Mouse (Mus musculus) embryo, embryonic 11 days (tissue): Measurements from ENCODE around the gene Tet1.

Source experiments
- DNase-seq: peaks from one replicate; pipeline ENCODE4 v3.0.0-alpha.2; 2015

The Tet1 gene

DNA sequence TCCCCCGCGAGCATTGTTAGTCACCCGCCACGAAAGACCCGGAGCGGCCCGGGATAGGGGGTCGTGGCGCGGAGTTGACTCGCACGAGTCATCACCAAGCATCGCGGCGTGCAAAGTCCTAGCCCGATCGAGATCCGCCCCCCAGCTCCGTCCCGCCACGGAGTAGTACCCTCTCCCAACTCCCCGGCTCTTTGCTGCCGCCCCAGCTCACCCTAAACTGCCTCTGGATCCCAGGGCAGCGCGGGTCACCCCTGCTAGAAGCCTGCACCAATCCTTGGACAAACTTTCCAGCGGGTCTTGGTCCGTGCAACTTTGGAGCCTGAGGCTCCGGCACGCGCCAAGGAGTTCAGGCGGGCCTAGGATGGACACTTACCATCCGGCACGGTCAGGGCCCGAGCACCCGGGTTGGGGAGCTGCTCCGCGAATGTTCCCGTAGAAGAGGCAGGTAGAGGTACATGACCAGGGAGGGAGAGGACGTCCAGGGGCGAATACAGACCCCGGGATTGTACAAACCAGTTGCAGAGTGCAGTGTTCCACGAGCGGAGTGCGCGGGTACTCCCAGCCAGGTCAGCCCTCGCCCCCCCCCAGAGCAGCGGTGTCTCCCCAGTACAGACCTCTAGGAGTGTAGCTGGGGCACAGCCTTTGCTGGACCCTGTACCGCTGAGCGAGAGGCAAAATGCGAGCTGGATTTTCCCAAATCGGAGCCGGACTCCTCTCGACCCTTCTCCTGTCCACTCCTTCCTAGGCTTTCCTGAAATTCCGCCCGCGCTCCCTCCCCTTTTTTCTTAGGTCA, 21.8 kb downstream of the Tet1 start:
- DNase-seq: peak; percentile 86

- peak; percentile 77 for DNase-seq
Measured at GRCm38 (mm10) chr10:62885969-62886798, 22.6 kb downstream of the Tet1 start.

GRCm38 (mm10) chr10:62885460-62885859, 23.3 kb downstream of the Tet1 start:
- DNase-seq: no peak

GRCm38 (mm10) chr10:62884517-62884916, 24.3 kb downstream of the Tet1 start:
- DNase-seq: no peak

DNA sequence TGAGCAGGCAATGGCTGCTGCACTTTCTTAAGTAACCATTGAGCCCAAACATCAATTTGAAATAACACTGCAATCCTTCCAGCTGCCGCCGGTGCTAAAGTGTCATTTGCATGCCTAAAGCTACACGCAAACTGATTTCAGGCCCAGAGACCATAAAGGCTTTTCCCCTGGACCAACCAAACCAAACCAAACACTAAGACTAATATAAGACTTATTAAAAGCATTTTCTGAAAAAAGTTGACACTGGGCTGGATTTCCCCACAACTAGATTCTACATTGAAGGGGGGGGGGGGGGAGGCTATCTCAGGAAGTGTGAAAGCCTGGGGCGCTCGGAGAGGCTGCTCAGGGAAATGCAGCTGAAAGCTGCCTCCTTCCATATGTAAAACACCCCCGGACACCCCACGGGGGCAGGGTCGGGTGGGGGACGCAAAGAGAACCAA, 24.8 kb downstream of the Tet1 start:
- peak; percentile 61 for DNase-seq

DNA sequence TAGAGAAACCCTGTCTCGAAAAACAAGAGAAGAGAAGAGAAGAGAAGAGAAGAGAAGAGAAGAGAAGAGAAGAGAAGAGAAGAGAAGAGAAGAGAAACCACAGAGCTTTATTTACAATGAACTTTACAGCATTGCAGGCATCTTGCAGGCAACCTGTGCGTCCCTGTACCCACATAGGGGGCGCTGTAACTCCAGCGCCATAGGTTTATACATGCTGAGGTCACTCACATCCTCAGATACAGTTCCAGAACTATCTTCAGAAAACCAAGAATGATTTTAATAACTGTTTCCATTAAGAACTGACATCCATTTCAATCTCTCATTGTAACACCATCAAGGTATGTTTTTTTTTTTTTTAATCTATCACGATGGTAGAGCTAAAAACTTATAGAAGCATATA, 27.6 kb downstream of the Tet1 start:
- DNase-seq: peak; percentile 55

- no peak for DNase-seq
Measured at GRCm38 (mm10) chr10:62878056-62878455, 30.7 kb downstream of the Tet1 start.

DNA sequence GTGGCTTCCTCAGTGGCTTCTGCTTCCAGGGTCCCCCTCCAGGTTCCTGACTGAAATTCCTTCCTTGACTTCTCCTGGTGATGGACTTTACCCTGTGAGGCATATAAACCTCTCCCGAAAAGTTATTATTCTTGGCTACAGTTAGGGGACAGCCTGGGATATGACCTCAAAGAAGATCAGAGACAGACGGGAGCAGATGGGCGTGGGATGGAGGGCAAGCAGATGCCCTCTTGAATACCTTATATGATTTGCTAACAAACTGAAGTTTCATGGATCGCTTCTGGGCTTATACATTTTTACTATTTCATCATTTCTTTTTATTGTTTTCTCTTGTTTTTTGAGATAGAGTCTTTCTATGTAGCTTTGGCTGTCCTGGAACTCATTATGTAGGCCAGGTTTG, 33.2 kb downstream of the Tet1 start:
- DNase-seq: no peak

GRCm38 (mm10) chr10:62874828-62875227, 34.0 kb downstream of the Tet1 start:
- DNase-seq: no peak

DNA sequence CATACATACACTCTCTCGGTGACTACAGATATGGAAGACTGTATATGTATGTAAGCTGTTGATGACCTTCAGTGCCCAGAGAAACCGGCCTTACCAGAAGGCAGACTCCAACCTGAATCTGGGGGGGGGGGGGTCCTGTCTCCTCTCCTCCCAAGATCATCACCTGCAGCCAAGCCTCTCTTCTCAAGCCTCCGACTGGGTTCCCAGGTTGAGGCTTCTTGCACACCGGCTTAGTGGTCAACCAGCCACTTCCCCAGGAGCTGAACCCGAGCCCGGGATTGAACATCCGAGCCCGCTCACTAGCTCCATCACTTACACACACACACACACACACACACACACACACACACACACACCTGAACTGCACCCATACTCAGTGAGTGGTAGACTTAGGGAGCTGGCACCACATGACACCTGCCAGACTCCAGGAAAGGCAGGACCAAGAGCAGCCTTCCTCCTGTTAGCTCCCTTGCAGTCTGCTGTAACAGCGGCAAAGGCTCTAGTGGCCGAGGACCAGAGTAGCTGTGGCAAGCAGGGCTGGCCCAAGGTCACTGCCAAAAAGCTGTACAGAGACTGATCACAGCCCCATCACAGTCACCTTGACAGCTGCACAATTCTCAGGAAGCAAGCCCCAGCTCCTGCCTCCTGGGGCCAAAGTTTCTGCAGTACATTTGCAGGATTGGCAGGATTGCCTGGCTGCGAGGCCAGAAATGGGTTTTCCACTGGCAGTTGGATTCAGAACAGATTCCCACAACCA, 42.6 kb downstream of the Tet1 start:
- peak; percentile 45 for DNase-seq

DNA sequence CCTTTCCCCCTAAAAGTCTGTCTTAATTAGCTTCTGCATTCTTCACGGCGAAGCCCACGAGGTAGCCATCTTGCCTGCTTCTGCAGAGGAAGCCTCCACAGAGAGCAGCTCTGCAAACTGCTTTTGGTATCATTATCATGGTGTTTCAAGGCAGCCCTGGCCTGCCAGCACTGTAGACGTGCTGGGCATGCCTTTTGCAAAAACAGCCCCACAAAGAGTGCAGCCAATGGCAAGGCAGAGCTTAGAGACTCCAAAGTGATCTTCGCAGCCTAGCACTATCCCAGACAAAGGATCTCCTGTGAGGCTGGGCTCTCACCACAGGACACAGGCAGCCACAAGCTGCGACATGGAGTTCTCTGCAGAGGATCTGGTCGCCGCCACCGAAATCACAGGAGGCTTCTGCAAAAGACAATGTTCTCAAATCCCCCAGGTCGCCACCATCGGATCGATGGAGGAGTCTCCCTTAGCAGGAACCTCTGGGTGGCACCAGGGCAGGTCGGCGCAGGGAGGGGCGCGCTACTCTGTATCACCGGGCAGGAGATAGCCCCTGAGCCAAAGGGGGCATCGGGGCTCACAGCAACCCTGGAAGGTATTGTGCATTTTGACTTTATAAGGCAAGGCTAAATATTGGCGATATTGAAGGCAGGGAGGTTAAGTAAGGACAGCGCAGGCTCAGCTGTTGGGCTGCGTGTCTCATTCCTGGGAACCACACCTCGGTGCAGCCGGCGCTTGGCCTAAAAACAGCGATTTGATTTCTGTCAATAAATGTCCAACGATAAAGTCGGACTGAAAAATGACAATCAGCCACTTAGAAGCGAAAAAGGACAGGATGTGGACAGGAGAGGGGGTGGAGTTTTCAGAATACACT, 43.4 kb downstream of the Tet1 start:
- DNase-seq: peak; percentile 91

- DNase-seq: no peak
Measured at GRCm38 (mm10) chr10:62863563-62863962, 45.2 kb downstream of the Tet1 start.

DNA sequence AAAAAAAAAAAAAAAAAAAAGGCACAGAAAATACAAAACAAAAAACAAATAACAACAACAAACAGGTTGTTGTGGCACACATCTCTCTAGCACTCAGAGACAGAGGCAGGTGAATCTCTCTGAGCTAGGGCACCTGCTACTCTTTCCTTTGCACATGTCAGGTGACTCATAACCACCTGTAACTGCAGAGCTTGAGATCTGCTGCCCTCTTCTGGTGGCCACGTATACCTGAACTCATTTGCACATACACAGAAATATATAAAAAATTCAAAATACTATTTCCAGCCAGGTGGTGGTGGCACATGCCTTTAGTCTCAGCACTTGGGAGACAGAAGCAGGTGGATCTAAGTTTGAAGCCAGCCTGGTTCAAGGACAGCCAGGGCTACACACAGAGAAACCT, 46.4 kb downstream of the Tet1 start:
- DNase-seq: no peak

DNA sequence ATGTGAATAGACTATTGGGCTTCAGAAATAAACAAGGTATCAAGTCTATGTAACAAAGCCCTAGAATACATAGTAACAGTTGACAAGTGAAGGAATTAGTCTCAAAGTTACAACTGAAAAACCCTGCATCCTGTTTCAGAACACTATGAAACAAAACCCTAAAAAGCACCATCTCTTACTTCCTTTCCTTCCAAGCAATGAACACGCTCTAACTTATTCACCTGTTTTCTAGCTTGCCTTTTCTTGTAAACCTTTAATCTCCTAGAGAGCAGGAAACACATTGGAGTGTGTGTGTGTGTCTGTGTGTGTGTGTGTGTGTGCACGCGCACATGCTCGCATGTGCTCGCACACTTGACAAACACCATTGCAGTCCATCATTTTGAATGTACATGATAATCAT, 49.8 kb downstream of the Tet1 start:
- no peak for DNase-seq

- DNase-seq: no peak
Measured at GRCm38 (mm10) chr10:62856690-62857290, 52.0 kb downstream of the Tet1 start.

DNA sequence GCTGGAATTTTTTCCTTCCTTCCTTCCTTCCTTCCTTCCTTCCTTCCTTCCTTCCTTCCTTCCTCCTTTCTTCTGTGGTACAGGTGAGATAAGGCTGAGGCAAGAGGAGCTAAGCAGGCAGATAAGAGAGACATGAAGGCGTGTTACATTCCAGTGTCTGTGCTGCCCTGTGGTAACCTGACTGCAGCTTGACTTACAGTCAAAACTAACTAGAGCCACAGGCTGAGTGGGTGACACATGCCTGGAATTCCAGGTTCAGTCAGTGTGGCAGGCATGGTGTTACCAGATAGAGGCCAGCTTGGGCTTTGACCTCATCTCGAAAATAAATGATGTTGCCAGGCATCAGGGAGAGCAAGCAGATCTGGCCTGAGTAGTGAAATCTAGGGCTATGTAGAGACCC, 53.8 kb downstream of the Tet1 start:
- no peak for DNase-seq

GRCm38 (mm10) chr10:62854581-62854980, 54.2 kb downstream of the Tet1 start:
- no peak for DNase-seq

- no peak for DNase-seq
Measured at GRCm38 (mm10) chr10:62851578-62851977, 57.2 kb downstream of the Tet1 start.

DNA sequence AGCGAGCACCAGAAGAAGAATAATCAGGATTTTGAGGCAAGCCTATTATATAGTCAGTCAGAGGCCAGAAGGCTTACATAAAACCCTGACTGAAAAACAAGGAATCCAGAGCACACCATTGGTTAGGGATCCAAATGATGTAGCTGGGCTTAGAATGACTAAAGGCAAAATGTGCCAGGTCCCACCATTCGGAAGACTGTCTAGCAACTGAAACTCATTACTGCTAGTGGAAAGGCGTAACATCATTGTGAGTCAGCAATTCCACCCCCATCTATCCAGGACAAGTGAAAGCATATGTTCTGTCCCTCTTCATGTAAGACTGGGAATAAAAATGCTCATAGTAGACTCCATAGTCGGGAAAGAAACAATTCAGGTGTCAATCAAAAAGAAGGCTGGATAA, 57.8 kb downstream of the Tet1 start:
- no peak for DNase-seq

- no peak for DNase-seq
Measured at GRCm38 (mm10) chr10:62848783-62849182, 60.0 kb downstream of the Tet1 start.

DNA sequence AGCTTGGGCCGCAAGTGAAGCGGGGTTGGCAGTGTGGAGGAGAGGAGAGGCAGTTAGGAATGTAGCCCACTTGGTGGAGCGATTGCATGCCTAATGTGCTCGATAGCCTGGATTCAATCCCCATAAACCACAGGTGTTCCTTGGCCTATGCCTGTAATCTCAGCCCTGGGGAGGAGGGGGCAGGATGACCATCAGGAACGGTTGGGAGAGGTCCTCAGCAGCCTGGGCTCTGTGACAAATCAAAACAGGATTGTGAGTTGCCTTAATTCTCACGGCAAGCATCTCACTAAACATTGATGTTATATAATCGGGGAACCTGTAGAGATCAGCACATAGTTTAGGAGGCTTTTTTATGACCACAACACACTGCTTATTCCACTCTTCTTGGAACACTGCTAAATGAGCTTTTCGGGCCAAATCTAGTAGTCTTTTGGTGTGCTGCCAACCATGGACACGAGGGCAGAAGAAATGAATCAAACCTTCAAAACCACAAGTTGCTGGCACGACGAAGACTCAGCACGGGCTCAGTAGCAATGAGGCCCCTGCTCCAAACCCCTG, 61.6 kb downstream of the Tet1 start:
- DNase-seq: no peak
